Mouse (Mus musculus): ENCODE data around the gene Kif3a. TPM values are rescaled to one million over a fixed set of nuclear protein-coding genes. Genes with fewer than 3 reads are reported as not detected.
"Not testable (repeated sequence)": the region's sequence is repeated elsewhere in the genome, so short reads cannot be mapped to it uniquely, and the experiment has no call there.

Gene Kif3a
- polyA plus RNA-seq, 1 experiment: 0.37 TPM

GRCm38 (mm10) chr11:53539002-53539491 is 28.1 kb upstream of the Kif3a start:
- Histone ChIP-seq H3K36me3 (ENCODE audit: control insufficient read depth) (peaks cover 93% of the 10 kb centered on the region), H3K4me1 (ENCODE audit: control insufficient read depth) (no peaks in the 10 kb centered on the region; the same call in 1 of the 2 replicates), H3K4me3 (replicated peaks) (no peak overlapping the region), H3K27me3 (ENCODE audit: control insufficient read depth) (no peaks in the 10 kb centered on the region), H3K9me3 (ENCODE audit: control insufficient read depth, low read length) (0 out of 2 replicates have a peak, but pooled peaks cover 3% of the 10 kb centered on the region)
- TF ChIP-seq GATA1 (IDR thresholded peaks at IDR 0.05; ENCODE audit: low read length) (no peak), TAL1 (IDR thresholded peaks at IDR 0.05; ENCODE audit: low read length) (no peak)

- no peaks in the 10 kb centered on the region for H3K9me3 ChIP-seq (ENCODE audit: control insufficient read depth, low read length)
- peaks cover 4% of the 10 kb centered on the region; the same call in 1 of the 2 replicates for H3K4me1 ChIP-seq (ENCODE audit: control insufficient read depth)
- TF ChIP-seq TAL1 (IDR thresholded peaks at IDR 0.05; ENCODE audit: low read length) (no peak), GATA1 (IDR thresholded peaks at IDR 0.05; ENCODE audit: low read length) (no peak)
- no peak overlapping the region for H3K4me3 ChIP-seq (replicated peaks)
- no peaks in the 10 kb centered on the region for H3K27me3 ChIP-seq (ENCODE audit: control insufficient read depth)
- peaks cover 91% of the 10 kb centered on the region for H3K36me3 ChIP-seq (ENCODE audit: control insufficient read depth)
These were observed 26.8 kb upstream of the Kif3a start for GRCm38 (mm10) chr11:53540394-53540793.

- peaks cover 86% of the 10 kb centered on the region for H3K36me3 ChIP-seq (ENCODE audit: control insufficient read depth)
- peaks cover 6% of the 10 kb centered on the region for H3K4me1 ChIP-seq (ENCODE audit: control insufficient read depth)
- no peaks in the 10 kb centered on the region for H3K27me3 ChIP-seq (ENCODE audit: control insufficient read depth)
- no peaks in the 10 kb centered on the region for H3K9me3 ChIP-seq (ENCODE audit: control insufficient read depth, low read length)
- no peak overlapping the region for H3K4me3 ChIP-seq (replicated peaks)
- TF ChIP-seq GATA1 (IDR thresholded peaks at IDR 0.05; ENCODE audit: low read length) (no peak), TAL1 (IDR thresholded peaks at IDR 0.05; ENCODE audit: low read length) (no peak)
These were observed 26.0 kb upstream of the Kif3a start for GRCm38 (mm10) chr11:53541222-53541621.

- TF ChIP-seq GATA1 (IDR thresholded peaks at IDR 0.05; ENCODE audit: low read length) (no peak), TAL1 (IDR thresholded peaks at IDR 0.05; ENCODE audit: low read length) (no peak)
- Histone ChIP-seq H3K9me3 (ENCODE audit: control insufficient read depth, low read length) (no peaks in the 10 kb centered on the region), H3K4me1 (ENCODE audit: control insufficient read depth) (peaks cover 23% of the 10 kb centered on the region), H3K4me3 (replicated peaks) (no peak overlapping the region), H3K36me3 (ENCODE audit: control insufficient read depth) (peaks cover 73% of the 10 kb centered on the region), H3K27me3 (ENCODE audit: control insufficient read depth) (no peaks in the 10 kb centered on the region)
These were observed 24.2 kb upstream of the Kif3a start for GRCm38 (mm10) chr11:53543021-53543420.

- peaks cover 28% of the 10 kb centered on the region for H3K4me1 ChIP-seq (ENCODE audit: control insufficient read depth)
- H3K27me3 ChIP-seq (ENCODE audit: control insufficient read depth): no peaks in the 10 kb centered on the region
- peaks cover 45% of the 10 kb centered on the region for H3K36me3 ChIP-seq (ENCODE audit: control insufficient read depth)
- TF ChIP-seq GATA1 (IDR thresholded peaks at IDR 0.05; ENCODE audit: low read length): no peak
- no peak for TF ChIP-seq TAL1 (IDR thresholded peaks at IDR 0.05; ENCODE audit: low read length)
- H3K9me3 ChIP-seq (ENCODE audit: control insufficient read depth, low read length): 0 out of 2 replicates have a peak, but pooled peaks cover 2% of the 10 kb centered on the region
- no peak overlapping the region for H3K4me3 ChIP-seq (replicated peaks)
These were observed 20.9 kb upstream of the Kif3a start for GRCm38 (mm10) chr11:53546271-53546670.

GRCm38 (mm10) chr11:53547566-53547965 is 19.6 kb upstream of the Kif3a start:
- peaks cover 30% of the 10 kb centered on the region for H3K4me1 ChIP-seq (ENCODE audit: control insufficient read depth)
- 0 out of 2 replicates have a peak, but pooled peaks cover 2% of the 10 kb centered on the region for H3K9me3 ChIP-seq (ENCODE audit: control insufficient read depth, low read length)
- H3K27me3 ChIP-seq (ENCODE audit: control insufficient read depth): no peaks in the 10 kb centered on the region
- peaks cover 32% of the 10 kb centered on the region for H3K36me3 ChIP-seq (ENCODE audit: control insufficient read depth)
- no peak overlapping the region for H3K4me3 ChIP-seq (replicated peaks)
- TF ChIP-seq TAL1 (IDR thresholded peaks at IDR 0.05; ENCODE audit: low read length): no peak
- TF ChIP-seq GATA1 (IDR thresholded peaks at IDR 0.05; ENCODE audit: low read length): no peak

GRCm38 (mm10) chr11:53548036-53548605 is 19.1 kb upstream of the Kif3a start:
- Histone ChIP-seq H3K36me3 (ENCODE audit: control insufficient read depth) (peaks cover 26% of the 10 kb centered on the region), H3K4me1 (ENCODE audit: control insufficient read depth) (peaks cover 30% of the 10 kb centered on the region), H3K27me3 (ENCODE audit: control insufficient read depth) (no peaks in the 10 kb centered on the region), H3K4me3 (replicated peaks) (no peak overlapping the region), H3K9me3 (ENCODE audit: control insufficient read depth, low read length) (0 out of 2 replicates have a peak, but pooled peaks cover 2% of the 10 kb centered on the region)
- TF ChIP-seq GATA1 (IDR thresholded peaks at IDR 0.05; ENCODE audit: low read length) (no peak), TAL1 (IDR thresholded peaks at IDR 0.05; ENCODE audit: low read length) (no peak)

- Histone ChIP-seq H3K4me3 (replicated peaks) (no peak overlapping the region), H3K4me1 (ENCODE audit: control insufficient read depth) (peaks cover 25% of the 10 kb centered on the region), H3K9me3 (ENCODE audit: control insufficient read depth, low read length) (0 out of 2 replicates have a peak, but pooled peaks cover 2% of the 10 kb centered on the region), H3K36me3 (ENCODE audit: control insufficient read depth) (peaks cover 5% of the 10 kb centered on the region; the same call in 1 of the 2 replicates), H3K27me3 (ENCODE audit: control insufficient read depth) (no peaks in the 10 kb centered on the region)
- TF ChIP-seq GATA1 (IDR thresholded peaks at IDR 0.05; ENCODE audit: low read length) (no peak), TAL1 (IDR thresholded peaks at IDR 0.05; ENCODE audit: low read length) (no peak)
These were observed 16.5 kb upstream of the Kif3a start for GRCm38 (mm10) chr11:53550714-53551113.

GRCm38 (mm10) chr11:53551754-53552153 is 15.4 kb upstream of the Kif3a start:
- no peak for TF ChIP-seq GATA1 (IDR thresholded peaks at IDR 0.05; ENCODE audit: low read length)
- TF ChIP-seq TAL1 (IDR thresholded peaks at IDR 0.05; ENCODE audit: low read length): no peak
- Histone ChIP-seq H3K27me3 (ENCODE audit: control insufficient read depth) (no peaks in the 10 kb centered on the region), H3K4me1 (ENCODE audit: control insufficient read depth) (peaks cover 18% of the 10 kb centered on the region), H3K9me3 (ENCODE audit: control insufficient read depth, low read length) (0 out of 2 replicates have a peak, but pooled peaks cover 2% of the 10 kb centered on the region), H3K4me3 (replicated peaks) (no peak overlapping the region), H3K36me3 (ENCODE audit: control insufficient read depth) (peaks cover 2% of the 10 kb centered on the region; the same call in 1 of the 2 replicates)

- not testable (repeated sequence) for H3K9me3 ChIP-seq (ENCODE audit: control insufficient read depth, low read length); H3K27me3 ChIP-seq (ENCODE audit: control insufficient read depth); H3K4me1 ChIP-seq (ENCODE audit: control insufficient read depth); H3K4me3 ChIP-seq (replicated peaks); H3K36me3 ChIP-seq (ENCODE audit: control insufficient read depth)
These were observed 10.7 kb upstream of the Kif3a start for GRCm38 (mm10) chr11:53556529-53556928.

GRCm38 (mm10) chr11:53557992-53558391 is 9.2 kb upstream of the Kif3a start:
- H3K27me3 ChIP-seq (ENCODE audit: control insufficient read depth); H3K36me3 ChIP-seq (ENCODE audit: control insufficient read depth); H3K9me3 ChIP-seq (ENCODE audit: control insufficient read depth, low read length); H3K4me3 ChIP-seq (replicated peaks): not testable (repeated sequence)
- H3K4me1 ChIP-seq (ENCODE audit: control insufficient read depth): peaks cover 12% of the 10 kb centered on the region

- peaks cover 12% of the 10 kb centered on the region for H3K4me1 ChIP-seq (ENCODE audit: control insufficient read depth)
- H3K9me3 ChIP-seq (ENCODE audit: control insufficient read depth, low read length); H3K27me3 ChIP-seq (ENCODE audit: control insufficient read depth); H3K4me3 ChIP-seq (replicated peaks); H3K36me3 ChIP-seq (ENCODE audit: control insufficient read depth): not testable (repeated sequence)
These were observed 7.2 kb upstream of the Kif3a start for GRCm38 (mm10) chr11:53559980-53560379.
